Mouse (Mus musculus): ENCODE data around the gene Rtl3.

Rtl3 gene

DNA sequence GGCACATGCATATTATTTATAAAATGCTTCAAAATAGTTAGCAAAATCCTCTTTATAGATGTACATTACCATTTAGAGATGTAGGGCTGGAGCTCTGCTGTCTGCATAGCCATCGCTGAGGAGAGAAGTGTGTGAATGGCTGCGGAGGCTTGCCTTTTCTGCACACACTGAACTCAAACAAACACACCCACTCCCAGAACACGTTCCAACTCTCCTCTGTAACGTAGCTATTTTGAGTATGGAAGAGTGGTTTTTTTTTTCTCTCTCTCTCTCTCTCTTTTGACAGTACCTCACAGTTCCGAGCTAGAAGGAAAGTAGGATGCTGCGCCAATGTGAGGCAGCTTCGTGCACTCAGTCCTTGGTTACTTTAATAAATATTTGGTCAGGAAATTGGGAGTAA, at the start of gene Rtl3:
Gene Rtl3, minus strand, starts transcription at position 236 of the 400 bp plus-strand sequence.
- in situ Hi-C loops (cut with MboI, MseI), result loop anchor here (10.0 kb wide), 1 partner anchor 1834 kb away; no protein-coding TSS in a partner anchor

DNA sequence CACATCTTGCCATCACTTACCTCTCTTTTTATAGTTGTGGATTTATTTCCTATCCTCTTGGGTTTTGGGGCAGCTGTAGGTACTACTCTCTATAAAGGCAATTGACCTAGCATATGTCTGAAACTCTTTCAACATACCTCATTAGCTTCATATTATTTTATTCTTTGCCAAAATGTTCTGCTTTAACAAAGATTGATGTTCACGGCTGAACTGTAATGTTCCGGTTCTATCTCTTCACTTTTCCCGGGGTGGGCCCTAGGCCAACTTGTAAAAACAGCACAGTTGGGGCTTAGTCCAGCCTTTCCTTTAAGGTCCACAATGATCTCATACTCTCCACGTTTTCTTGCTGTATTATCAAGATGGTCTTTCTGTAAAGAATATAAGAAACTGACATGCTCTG, 31.9 kb upstream of the Rtl3 start:
- in situ Hi-C loops (cut with MboI, MseI), result no loop called here

DNA sequence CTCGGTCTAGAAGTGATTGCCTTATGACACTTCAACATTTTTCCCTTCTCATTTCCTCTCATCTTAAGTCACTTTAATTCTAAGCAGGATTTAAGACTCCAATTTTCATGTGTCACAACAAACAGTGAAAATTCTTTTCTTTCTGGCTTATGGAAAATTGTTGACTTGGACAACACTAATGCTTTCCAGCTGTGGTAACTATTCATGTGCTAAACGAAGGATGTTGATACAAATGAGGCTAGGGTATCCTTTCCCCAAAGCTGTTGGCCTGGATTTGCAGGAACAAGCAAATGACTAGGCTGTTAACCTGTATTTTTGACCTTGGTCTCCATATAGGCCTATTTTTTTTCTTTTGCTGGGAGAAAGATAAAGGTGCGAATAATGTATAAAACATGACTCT, 31.4 kb upstream of the Rtl3 start:
- in situ Hi-C loops (cut with MboI, MseI), result no loop called here

DNA sequence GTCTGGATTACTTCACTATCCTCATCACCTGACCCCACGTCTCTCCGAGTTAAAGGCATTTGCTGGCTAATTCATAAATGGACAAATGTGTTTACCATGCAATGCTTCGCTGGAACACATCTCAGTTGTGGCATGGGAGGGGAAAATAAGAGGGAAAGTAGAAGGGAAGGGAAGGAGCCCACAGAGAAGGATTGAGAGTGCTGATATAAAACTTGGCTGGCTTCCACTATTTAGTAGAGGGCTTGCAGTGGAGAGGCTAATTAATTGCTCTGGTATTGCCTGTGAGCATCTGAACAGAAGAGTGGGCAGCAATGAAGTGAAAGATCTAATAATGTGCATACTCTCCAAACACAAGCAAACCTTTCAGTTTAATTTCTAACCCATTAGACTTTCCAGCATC, 31.0 kb upstream of the Rtl3 start:
- in situ Hi-C loops (cut with MboI, MseI), result no loop called here

DNA sequence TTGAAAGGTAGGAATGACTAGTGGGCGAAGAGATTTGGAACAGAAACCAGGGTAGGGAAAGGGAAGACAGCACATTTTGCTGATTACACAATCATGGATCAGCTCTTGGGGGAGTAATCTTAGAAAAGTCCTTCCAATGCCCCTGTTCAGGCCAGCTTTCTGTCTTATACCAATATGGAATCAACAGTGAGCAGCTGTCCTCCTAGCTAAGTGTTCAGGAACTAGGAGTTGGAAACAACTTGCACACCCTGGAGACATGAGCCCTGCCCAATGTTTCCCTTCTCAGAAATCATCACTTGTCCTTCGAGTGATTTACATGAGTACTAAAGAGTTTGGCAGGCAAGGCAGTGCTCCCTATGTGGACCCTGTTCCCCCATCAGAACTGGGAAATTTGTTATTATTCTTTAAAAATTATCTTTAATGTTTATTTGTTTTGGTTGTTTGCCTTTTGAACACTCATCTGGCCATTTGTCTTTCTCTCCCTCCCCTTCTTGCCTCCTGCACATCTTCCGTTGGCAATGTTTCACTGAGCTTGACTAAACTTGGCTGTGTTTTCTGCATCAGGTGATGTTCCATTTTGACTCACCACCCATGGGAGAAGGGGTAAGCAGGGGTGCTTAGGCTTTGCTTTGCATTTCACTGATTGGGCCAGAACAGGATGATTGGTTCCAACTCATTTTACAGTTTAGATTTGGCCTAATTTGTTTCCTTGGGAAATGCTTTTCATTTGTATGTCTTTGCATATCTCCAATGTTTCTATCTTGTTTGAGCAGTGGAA, 13.3 kb upstream of the Rtl3 start:
- in situ Hi-C loops (cut with MboI, MseI), result no loop called here

DNA sequence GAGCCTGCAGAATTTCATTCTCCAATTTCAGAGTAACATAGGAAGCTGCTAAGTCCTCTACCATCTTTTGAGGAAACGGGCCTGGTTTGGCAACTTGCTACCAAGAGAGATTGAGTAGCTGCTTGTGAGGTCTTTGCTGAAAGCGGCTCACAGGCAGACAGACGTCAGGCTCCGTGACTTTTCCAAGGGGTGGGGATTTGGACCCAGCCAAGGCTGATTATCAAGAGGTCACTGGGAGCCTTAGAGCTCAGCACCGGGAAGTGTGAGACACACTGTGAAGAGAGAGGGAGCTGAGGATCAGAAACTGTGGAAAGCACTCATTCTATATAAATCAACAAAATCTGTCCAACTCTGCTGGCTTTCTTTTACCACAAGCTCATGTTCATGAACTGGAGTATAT, 853 bp downstream of the Rtl3 start:
- in situ Hi-C loops (cut with MboI, MseI), result no loop called here

DNA sequence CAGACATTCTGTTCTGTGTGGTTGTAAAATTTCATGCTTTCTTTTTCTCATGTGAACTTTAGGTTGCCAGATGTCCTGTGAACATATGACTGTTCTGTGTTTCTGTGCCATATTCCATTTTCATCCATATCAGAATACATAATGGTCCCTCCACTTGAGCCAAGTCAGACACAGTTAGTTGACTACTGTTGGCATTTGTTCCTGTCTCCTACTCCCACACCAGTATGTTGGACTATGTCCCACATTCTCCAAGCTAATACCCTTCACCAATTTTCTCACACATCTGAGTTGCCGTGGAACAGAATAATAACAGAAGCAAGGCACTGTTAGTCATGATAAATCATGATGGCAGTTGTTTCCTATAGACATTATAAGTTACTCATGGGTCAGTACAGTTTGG, 9.9 kb downstream of the Rtl3 start:
- in situ Hi-C loops (cut with MboI, MseI), result no loop called here

DNA sequence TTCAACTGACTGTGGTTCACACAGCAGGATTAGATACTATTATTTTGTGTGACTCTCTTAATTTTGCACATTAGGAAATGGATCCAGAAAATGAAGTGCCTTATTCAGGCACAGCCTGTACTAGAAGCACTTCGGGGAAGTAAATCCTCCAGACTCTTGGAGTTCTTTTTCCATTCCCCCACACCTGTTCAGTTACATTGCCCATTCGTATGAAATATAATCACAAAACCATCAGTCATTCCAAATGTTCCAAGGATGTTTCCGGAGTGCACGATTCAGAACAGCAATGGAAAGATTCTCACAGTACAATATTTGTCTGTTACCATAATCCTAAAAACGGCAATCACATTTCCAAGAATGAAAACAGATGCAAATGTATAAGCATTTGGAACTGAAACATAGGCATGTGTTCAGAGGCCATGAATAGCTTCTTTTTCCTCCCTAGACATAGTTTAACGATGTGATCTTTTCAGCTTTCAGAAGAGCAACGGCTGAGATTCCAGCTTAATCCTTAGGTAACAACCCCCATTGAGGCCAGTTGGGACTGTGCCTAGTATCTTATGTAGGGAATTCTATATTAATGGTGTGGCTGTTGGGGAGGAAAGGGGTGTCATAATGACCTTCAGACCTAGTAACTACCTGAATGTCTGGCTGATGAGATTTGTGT, 30.8 kb downstream of the Rtl3 start:
- in situ Hi-C loops (cut with MboI, MseI), result no loop called here

DNA sequence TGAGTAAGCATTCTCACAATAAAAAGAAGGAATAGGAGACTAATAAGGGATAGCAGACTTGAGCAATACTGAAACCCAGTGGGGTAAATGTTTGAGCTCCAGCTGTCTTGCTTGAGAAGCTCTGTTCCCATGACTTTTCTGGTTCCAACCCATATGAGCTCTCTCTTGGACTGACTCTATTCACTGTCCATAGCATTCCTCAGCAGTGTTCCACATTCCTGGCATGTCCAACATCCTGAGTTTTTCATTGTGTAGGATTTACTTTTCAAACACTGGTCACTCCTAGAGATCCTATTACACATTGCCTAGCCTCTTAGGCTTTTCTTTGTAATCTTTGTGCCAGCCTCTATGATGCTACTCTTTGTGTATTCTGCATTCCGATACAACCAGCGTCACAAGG, 36.1 kb downstream of the Rtl3 start:
- in situ Hi-C loops (cut with MboI, MseI), result no loop called here

DNA sequence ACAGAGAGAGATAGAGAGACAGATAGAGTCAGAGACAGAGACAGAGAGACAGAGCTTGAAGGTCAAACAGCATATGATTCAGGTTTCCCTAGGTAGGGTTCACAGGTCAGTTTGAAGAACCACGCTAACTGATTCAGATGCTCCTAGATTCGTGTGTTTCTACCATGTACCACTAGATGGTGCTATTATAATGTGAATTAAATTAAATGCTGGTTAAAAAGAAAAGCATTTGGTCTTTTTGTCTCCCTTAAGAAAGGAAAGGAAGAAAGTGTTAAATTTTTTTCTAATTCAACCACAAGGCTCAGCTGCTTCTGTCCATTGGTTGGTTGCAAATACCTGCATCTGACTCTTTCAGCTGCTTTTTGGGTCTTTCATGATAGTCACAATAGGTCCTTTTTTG, 45.8 kb downstream of the Rtl3 start:
- in situ Hi-C loops (cut with MboI, MseI), result loop anchor here (10.0 kb wide), 3 partner anchors 380 to 1080 kb away; no protein-coding TSS in a partner anchor
